Mouse (Mus musculus) spleen, adult 2 months (tissue): ENCODE data around the gene Slc46a3.

Experiments
- CTCF ChIP-seq: fragments of 200-500 bp; IDR thresholded peaks from 2 replicates; pipeline ENCODE4 v1.5.1; 2011; ENCODE audit warnings: mild to moderate bottlenecking, inconsistent platforms; ENCODE audit not compliant: insufficient read depth, insufficient read length, insufficient replicate concordance; ENCODE audit errors: extremely low read depth
- POLR2A ChIP-seq: fragments of 200-500 bp; IDR thresholded peaks from 2 replicates; pipeline ENCODE4 v1.6.1; 2011; ENCODE audit warnings: low read depth, low read length, inconsistent platforms

GRCm38 (mm10) chr5:147875210-147875609 lies 19.4 kb downstream of the Slc46a3 start:
- no peak for TF ChIP-seq POLR2A
- no peak for TF ChIP-seq CTCF
